8 mouse cellular contexts compared by ENCODE assay signal in the genomic region with DNA sequence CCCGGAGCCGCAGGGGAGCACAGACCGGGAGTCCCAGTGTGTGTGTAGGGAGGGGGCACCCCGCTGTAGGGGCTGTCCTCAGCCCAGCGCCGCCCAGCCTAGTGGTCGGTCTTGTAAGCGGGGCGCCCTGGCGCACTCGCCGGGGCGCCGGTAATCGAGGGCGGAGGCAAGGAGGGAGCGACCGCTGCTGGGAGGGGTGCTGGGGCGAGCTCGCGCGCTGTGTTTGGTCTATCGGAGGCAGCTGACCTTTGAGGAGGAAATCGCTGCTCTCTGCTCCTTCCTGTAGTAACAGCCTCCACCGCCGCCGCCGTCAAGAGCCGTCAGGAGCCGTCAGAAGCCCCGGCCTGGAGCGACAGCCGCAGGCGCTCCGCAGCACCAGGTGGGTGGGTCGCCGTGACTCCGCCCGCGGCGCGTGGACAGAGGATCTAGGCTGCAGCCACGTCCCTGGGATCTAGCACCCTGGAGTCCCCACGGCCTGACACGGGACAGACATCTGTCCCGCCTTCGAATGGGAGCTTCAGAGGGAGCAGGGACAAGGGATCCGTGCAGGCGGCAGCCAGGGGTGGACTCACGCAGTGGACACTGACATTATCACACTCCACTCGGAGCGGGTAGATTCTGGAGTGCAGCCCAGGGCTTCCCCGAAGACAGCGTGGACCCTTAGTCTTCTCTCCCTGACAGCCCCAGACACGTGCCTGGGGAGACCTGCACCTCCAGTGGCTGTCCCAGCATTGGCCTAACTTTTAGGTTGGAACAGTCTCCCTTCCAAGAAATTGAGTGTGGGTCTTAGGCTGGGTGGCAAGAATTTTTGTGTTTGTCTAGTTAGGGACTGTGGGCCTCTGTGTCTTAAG. TPM values are rescaled to one million over a fixed set of nuclear protein-coding genes. Genes with fewer than 3 reads are reported as not detected.
DNase-seq lines count a peak whose midpoint lies in the region; ATAC-seq and TF ChIP-seq lines count a peak whose summit lies in the region.

No protein-coding gene starts in this region.

- ATAC-seq in G1E (ENCODE audit: extremely low read depth, insufficient number of reproducible peaks, low FRiP score, poor library complexity, severe bottlenecking): peak; percentile 71
- ATAC-seq in forebrain, postnatal 0 days: peak; percentile 89
- ATAC-seq in hindbrain, embryonic 11.5 days (ENCODE audit: low FRiP score): peak; percentile 64; the same call in 1 of the 2 replicates

- H3K4me3 ChIP-seq in G1E (ENCODE audit: low read depth, low read length) (peak overlapping the region; percentile 95), macrophage (ENCODE audit: inconsistent target) (peak overlapping the region; percentile 68)
- H3K4me3 ChIP-seq in brown adipose tissue, adult 24 weeks (ENCODE audit: insufficient read depth, low read depth, low read length): peak overlapping the region; percentile 72
- H3K4me3 ChIP-seq in forebrain, postnatal 0 days (ENCODE audit: low read depth, low read length): peak overlapping the region; percentile 35
- H3K4me3 ChIP-seq in hindbrain, embryonic 11.5 days (ENCODE audit: low read depth, low read length): peak overlapping the region; percentile 40

- peaks cover 45% of the 10 kb centered on the region for H3K36me3 ChIP-seq in G1E (replicated peaks)
- H3K36me3 ChIP-seq in forebrain, postnatal 0 days (ENCODE audit: insufficient read depth): no peaks in the 10 kb centered on the region
- no peaks in the 10 kb centered on the region for H3K36me3 ChIP-seq in hindbrain, embryonic 11.5 days (ENCODE audit: control insufficient read depth, insufficient read depth, low read length)
- peaks cover 29% of the 10 kb centered on the region for H3K36me3 ChIP-seq in macrophage (ENCODE audit: inconsistent target)

- peaks cover 11% of the 10 kb centered on the region for H3K27me3 ChIP-seq in G1E (ENCODE audit: insufficient read depth, low read length)
- peaks cover 56% of the 10 kb centered on the region for H3K27me3 ChIP-seq in forebrain, postnatal 0 days (ENCODE audit: insufficient read depth, low read length)
- H3K27me3 ChIP-seq in hindbrain, embryonic 11.5 days (ENCODE audit: control insufficient read depth, insufficient read depth, low read length): peaks cover 23% of the 10 kb centered on the region

- H3K9me3 ChIP-seq in G1E (replicated peaks): no peaks in the 10 kb centered on the region
- H3K9me3 ChIP-seq in forebrain, postnatal 0 days (ENCODE audit: low read length): no peaks in the 10 kb centered on the region
- H3K9me3 ChIP-seq in hindbrain, embryonic 11.5 days (ENCODE audit: control insufficient read depth, low read length): no peaks in the 10 kb centered on the region

- 5% methylated on average over 52 of the region's 55 CpGs for WGBS in forebrain, postnatal 0 days
- WGBS in hindbrain, embryonic 11.5 days: 4% methylated on average over 49 of the region's 55 CpGs
- WGBS in macrophage (ENCODE audit: missing documents): under 1% methylated on average over 54 of the region's 55 CpGs

- peaks cover 8% of the 10 kb centered on the region; the same call in 1 of the 2 replicates for H3K79me2 ChIP-seq in macrophage (ENCODE audit: inconsistent target)

- peak; percentile 91 for DNase-seq in G1E (ENCODE audit: low spot score)
- peak; percentile 35 for DNase-seq in forebrain, postnatal 0 days
- peak; percentile 70 for DNase-seq in hindbrain, embryonic 11.5 days (ENCODE audit: low spot score)
- DNase-seq in layer of hippocampus, postnatal 36 days: peak; percentile 9 to 30
- DNase-seq in retina, postnatal 7 days (ENCODE audit: low read depth, low spot score): peak; percentile 25
- peak; percentile 69 for DNase-seq in urinary bladder, postnatal 25 days (ENCODE audit: low spot score)

- H3K9ac ChIP-seq in forebrain, postnatal 0 days: 0 out of 2 replicates have a peak overlapping the region, but pooled peaks have one; percentile 33
- peak overlapping the region; percentile 55 for H3K9ac ChIP-seq in hindbrain, embryonic 11.5 days (ENCODE audit: low read depth, low read length)

- H3K4me2 ChIP-seq in forebrain, postnatal 0 days (ENCODE audit: low read depth): peak overlapping the region; percentile 51
- H3K4me2 ChIP-seq in hindbrain, embryonic 11.5 days (replicated peaks; ENCODE audit: low read depth, low read length): peak overlapping the region; percentile 65

- peak overlapping the region; percentile 25 for H3K27ac ChIP-seq in brown adipose tissue, adult 24 weeks (replicated peaks; ENCODE audit: low read depth, low read length)
- no peak overlapping the region for H3K27ac ChIP-seq in forebrain, postnatal 0 days (ENCODE audit: low read depth, low read length)
- no peak overlapping the region for H3K27ac ChIP-seq in hindbrain, embryonic 11.5 days (ENCODE audit: low read depth, low read length)
- peak overlapping the region; percentile 66 for H3K27ac ChIP-seq in macrophage

- no peak for TF ChIP-seq CTCF in G1E (IDR thresholded peaks at IDR 0.05; ENCODE audit: low read depth, low read length)
- no peak for TF ChIP-seq CTCF in forebrain, postnatal 0 days (IDR thresholded peaks at IDR 0.05; ENCODE audit: low read depth)

- peaks cover 93% of the 10 kb centered on the region for H3K4me1 ChIP-seq in G1E (ENCODE audit: insufficient read depth, low read depth, low read length)
- H3K4me1 ChIP-seq in brown adipose tissue, adult 24 weeks (ENCODE audit: control insufficient read depth, insufficient read depth, insufficient read length, low read length): peaks cover 24% of the 10 kb centered on the region
- no peaks in the 10 kb centered on the region for H3K4me1 ChIP-seq in forebrain, postnatal 0 days (ENCODE audit: insufficient read depth)
- H3K4me1 ChIP-seq in hindbrain, embryonic 11.5 days (replicated peaks; ENCODE audit: control insufficient read depth, insufficient read depth, low read length): no peaks in the 10 kb centered on the region

RNA-seq across cellular contexts. Expression of gene Stat5a, which starts 1.3 kb away (rescaled TPM):
- total RNA-seq in G1E (2014; fragmentation: Nextera tagmentation) (161 and 162 TPM in 2 replicates), G1E (2017) (106 and 112 TPM in 2 replicates)
- polyA plus RNA-seq in G1E (2012) (157 and 161 TPM in 2 replicates), macrophage (2018) (10.0 to 16.3 TPM (median 11.7 TPM) in 3 replicates)
- 18.9 and 34.2 TPM in 2 replicates for polyA plus RNA-seq in brown adipose tissue, adult 24 weeks (2012; ENCODE audit: insufficient read depth, insufficient read length, missing spikeins)
- 2.0 and 2.6 TPM in 2 replicates for total RNA-seq in forebrain, postnatal 0 days (2014; rRNA removed)
- 1.1 and 1.6 TPM in 2 replicates for polyA plus RNA-seq in forebrain, postnatal 0 days (2015; fragmentation: Nextera tagmentation; extraction: Ambion mirVana)
- polyA plus RNA-seq in hindbrain, embryonic 11.5 days (2014; fragmentation: Nextera tagmentation; extraction: Ambion mirVana): 1.4 and 1.8 TPM in 2 replicates
- total RNA-seq in layer of hippocampus, postnatal 36 days (2021): 1 to 10 TPM; 1.1 to 1.5 TPM
- total RNA-seq in macrophage (2018; cell fraction: chromatin; rRNA removed): 1,000 to 10,000 TPM in 2 of 26 experiments, 100 to 1,000 TPM in 7, 10 to 100 TPM in 17; 28.9 to 1,361 (median 47.6) TPM
- total RNA-seq in macrophage (2018; cell fraction: cytosol; rRNA removed): 100 to 1,000 TPM in 1 of 26 experiments, 10 to 100 TPM in 25; 12.5 to 173 (median 17.3) TPM
- total RNA-seq in macrophage (2018; cell fraction: nucleus; rRNA removed): 1,000 to 10,000 TPM in 1 of 26 experiments, 100 to 1,000 TPM in 6, 10 to 100 TPM in 19; 14.8 to 1,212 (median 34.7) TPM

RNA-seq across cellular contexts. Expression of gene Stat5b, which starts 9.9 kb away (rescaled TPM):
- total RNA-seq in G1E (2014; fragmentation: Nextera tagmentation) (91.4 and 93.0 TPM in 2 replicates), G1E (2017) (52.2 and 55.9 TPM in 2 replicates)
- polyA plus RNA-seq in G1E (2012) (65.8 and 73.5 TPM in 2 replicates), macrophage (2018) (16.7 to 27.2 TPM (median 18.9 TPM) in 3 replicates)
- polyA plus RNA-seq in brown adipose tissue, adult 24 weeks (2012; ENCODE audit: insufficient read depth, insufficient read length, missing spikeins): 15.1 and 18.4 TPM in 2 replicates
- total RNA-seq in forebrain, postnatal 0 days (2014; rRNA removed): 17.8 and 22.6 TPM in 2 replicates
- 4.9 and 8.8 TPM in 2 replicates for polyA plus RNA-seq in forebrain, postnatal 0 days (2015; fragmentation: Nextera tagmentation; extraction: Ambion mirVana)
- 13.4 and 14.8 TPM in 2 replicates for polyA plus RNA-seq in hindbrain, embryonic 11.5 days (2014; fragmentation: Nextera tagmentation; extraction: Ambion mirVana)
- 10 to 100 TPM; 11.7 to 12.7 TPM for total RNA-seq in layer of hippocampus, postnatal 36 days (2021)
- 100 to 1,000 TPM in 1 of 26 experiments, 10 to 100 TPM in 23, 1 to 10 TPM in 2; 8.0 to 116 (median 45.6) TPM for total RNA-seq in macrophage (2018; cell fraction: chromatin; rRNA removed)
- 10 to 100 TPM; 22.3 to 36.6 (median 31.5) TPM for total RNA-seq in macrophage (2018; cell fraction: cytosol; rRNA removed)
- 100 to 1,000 TPM in 1 of 26 experiments, 10 to 100 TPM in 25; 16.1 to 112 (median 42.3) TPM for total RNA-seq in macrophage (2018; cell fraction: nucleus; rRNA removed)

Comparison
In these comparisons a context has a peak if more than half of its experiments do, and no peak if none do; other contexts are left out.
1. DNase-seq: peak in every context shown above with its lines; median percentile 91 in G1E; 70 in hindbrain, embryonic 11.5 days; 69 in urinary bladder, postnatal 25 days; 35 in forebrain, postnatal 0 days; 25 in retina, postnatal 7 days; 20 in layer of hippocampus, postnatal 36 days.
2. H3K4me3 ChIP-seq: peak in every context shown above with its lines; median percentile 95 in G1E; 72 in brown adipose tissue, adult 24 weeks; 68 in macrophage; 40 in hindbrain, embryonic 11.5 days; 35 in forebrain, postnatal 0 days.
3. H3K27ac ChIP-seq: peak in brown adipose tissue, adult 24 weeks (single experiment) and macrophage (single experiment); none in forebrain, postnatal 0 days (single experiment) and hindbrain, embryonic 11.5 days (single experiment).
4. Peak in every context shown above with its lines, with median percentiles within 50 percentile points of each other: ATAC-seq.